Mouse (Mus musculus) hindbrain, embryonic 13.5 days (tissue): ENCODE results near the gene Timm10b. TPM values are rescaled to one million over a fixed set of nuclear protein-coding genes. Genes with fewer than 3 reads are reported as not detected.

Source experiments
- ATAC-seq: fragments of 200-750 bp; cut with Nextera tagmentation; 2 replicates; pipeline ENCODE4 v1.8.0; 2017; ENCODE audit warnings: moderate TSS enrichment; ENCODE audit not compliant: low FRiP score
- H3K27ac ChIP-seq: fragments of 300-500 bp; sonication (generic); 2 replicates; pipeline ENCODE4 v1.5.1; 2015; ENCODE audit warnings: inconsistent platforms, mild to moderate bottlenecking, moderate library complexity
- H3K27me3 ChIP-seq: fragments of 300-500 bp; sonication (generic); 2 replicates; pipeline ENCODE4 v1.6.1; 2015; ENCODE audit warnings: mild to moderate bottlenecking, inconsistent platforms
- H3K36me3 ChIP-seq: fragments of 300-500 bp; sonication (generic); 2 replicates; pipeline ENCODE4 v1.6.1; 2015; ENCODE audit warnings: mild to moderate bottlenecking, inconsistent platforms
- H3K4me1 ChIP-seq: fragments of 300-500 bp; sonication (generic); replicated peaks from 2 replicates; pipeline ENCODE4 v1.6.1; 2015; ENCODE audit warnings: inconsistent platforms
- H3K4me2 ChIP-seq: fragments of 300-500 bp; sonication (generic); 2 replicates; pipeline ENCODE4 v1.6.1; 2015; ENCODE audit warnings: inconsistent platforms, mild to moderate bottlenecking, moderate library complexity
- H3K4me3 ChIP-seq: fragments of 300-500 bp; sonication (generic); 2 replicates; pipeline ENCODE4 v1.5.1; 2015; ENCODE audit warnings: mild to moderate bottlenecking, inconsistent platforms
- H3K9ac ChIP-seq: fragments of 300-500 bp; sonication (generic); 2 replicates; pipeline ENCODE4 v1.6.1; 2015; ENCODE audit warnings: mild to moderate bottlenecking, inconsistent platforms
- H3K9me3 ChIP-seq: fragments of 300-500 bp; sonication (generic); 2 replicates; pipeline ENCODE4 v1.6.1; 2016; ENCODE audit warnings: inconsistent platforms
- WGBS: fragments of 180-500 bp; shearing (Covaris S2); methylation state at CpG from one replicate; pipeline ENCODE4 v1.1.7; 2015; 5-methylcytosine and 5-hydroxymethylcytosine counted together
- polyA plus RNA-seq: library from polyadenylated mRNA; unstranded; fragments of >200 nt; fragmentation: Nextera tagmentation; extraction: Ambion mirVana; gene quantifications from 2 replicates; pipeline ENCODE4 v1.2.1, GENCODE M21; 2015

Gene Timm10b
- polyA plus RNA-seq, 1 experiment from 2014 or later, result 157 TPM

GRCm38 (mm10) chr7:105625397-105625796, 14.5 kb upstream of the Timm10b start:
- H3K9ac ChIP-seq, result no peak overlapping the region
- H3K4me3 ChIP-seq, result no peak overlapping the region
- peaks cover 26% of the 10 kb centered on the region for H3K4me1 ChIP-seq
- H3K27me3 ChIP-seq, result no peaks in the 10 kb centered on the region
- H3K4me2 ChIP-seq, result no peak overlapping the region
- ATAC-seq, result no peak
- H3K27ac ChIP-seq, result no peak overlapping the region
- WGBS, result 74% methylated on average over 6 of the region's 6 CpGs
- no peaks in the 10 kb centered on the region for H3K9me3 ChIP-seq
- peaks cover 53% of the 10 kb centered on the region for H3K36me3 ChIP-seq

DNA sequence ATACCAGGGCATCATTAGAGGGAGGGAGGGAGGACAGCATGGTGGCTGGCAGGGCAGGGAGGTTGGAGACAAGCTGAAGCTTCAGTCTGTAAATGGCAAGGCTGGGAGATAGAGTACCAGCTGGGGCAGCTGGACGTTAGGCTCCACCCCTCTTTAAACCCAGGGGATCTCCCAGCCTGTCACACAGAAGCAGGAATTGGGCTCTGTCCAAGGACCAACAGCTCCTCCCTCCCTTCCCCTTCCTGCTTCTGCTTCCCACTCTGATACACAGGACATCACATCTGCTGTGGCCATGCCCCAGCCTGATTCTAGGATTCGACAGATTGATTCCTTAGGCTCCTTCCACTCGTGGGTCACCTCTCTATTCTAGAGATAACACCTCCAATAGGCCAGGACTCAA, 11.2 kb upstream of the Timm10b start:
- H3K27ac ChIP-seq, result peak overlapping the region; percentile 76
- ATAC-seq, result peak; percentile 27; the same call in 1 of the 2 replicates
- no peaks in the 10 kb centered on the region for H3K9me3 ChIP-seq
- peaks cover 21% of the 10 kb centered on the region for H3K36me3 ChIP-seq
- 0 out of 2 replicates have a peak overlapping the region, but pooled peaks have one; percentile 9 for H3K9ac ChIP-seq
- WGBS, result 22% methylated on average over 3 of the region's 3 CpGs
- no peak overlapping the region for H3K4me2 ChIP-seq
- peaks cover 50% of the 10 kb centered on the region for H3K4me1 ChIP-seq
- H3K4me3 ChIP-seq, result no peak overlapping the region
- H3K27me3 ChIP-seq, result no peaks in the 10 kb centered on the region

DNA sequence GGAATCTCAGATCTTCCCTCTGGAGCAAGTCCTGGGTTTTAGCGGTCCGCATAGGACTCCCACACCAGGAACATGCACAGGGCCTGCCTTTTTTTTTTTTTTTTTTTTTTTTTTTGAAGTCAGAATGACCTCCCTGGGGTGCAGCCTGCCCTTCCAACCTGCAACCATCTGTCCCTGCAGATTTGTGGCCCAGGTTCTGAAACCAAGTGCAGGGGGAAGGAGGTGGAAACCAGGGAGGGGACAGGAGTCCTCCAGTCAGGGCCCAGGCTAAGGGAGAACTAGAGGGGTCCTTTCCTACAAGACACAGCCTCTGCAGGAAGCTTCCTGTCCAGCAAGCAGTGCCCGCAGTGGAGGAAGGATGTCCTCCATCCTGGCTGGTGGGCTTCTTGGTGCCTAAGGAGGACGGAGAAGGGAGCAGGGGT, 7.3 kb upstream of the Timm10b start:
- H3K4me2 ChIP-seq, result peak overlapping the region; percentile 78
- H3K4me3 ChIP-seq, result peak overlapping the region; percentile 84
- WGBS, result 21% methylated on average over 4 of the region's 4 CpGs
- H3K4me1 ChIP-seq, result peaks cover 66% of the 10 kb centered on the region
- H3K36me3 ChIP-seq, result peaks cover 20% of the 10 kb centered on the region
- peak overlapping the region; percentile 93 for H3K27ac ChIP-seq
- peak; percentile 17 for ATAC-seq
- peak overlapping the region; percentile 93 for H3K9ac ChIP-seq
- 0 out of 2 replicates have a peak, but pooled peaks cover 4% of the 10 kb centered on the region for H3K27me3 ChIP-seq
- H3K9me3 ChIP-seq, result no peaks in the 10 kb centered on the region

GRCm38 (mm10) chr7:105633127-105633800, 6.6 kb upstream of the Timm10b start, which contains the start of gene Trim3:
TSS of gene Trim3 (minus strand) at chr7:105633571.
- peak within 1 kb of the TSS; percentile 78 for H3K4me2 ChIP-seq
- peak within 1 kb of the TSS; percentile 93 for H3K27ac ChIP-seq
- H3K36me3 ChIP-seq, result peaks cover 26% of the 10 kb centered on the region
- WGBS, result under 1% methylated on average over 45 of the region's 71 CpGs
- peak within 1 kb of the TSS; percentile 84 for H3K4me3 ChIP-seq
- ATAC-seq, result peak; percentile 87
- H3K27me3 ChIP-seq, result 0 out of 2 replicates have a peak, but pooled peaks cover 4% of the 10 kb centered on the region
- H3K9me3 ChIP-seq, result no peaks in the 10 kb centered on the region
- H3K9ac ChIP-seq, result peak within 1 kb of the TSS; percentile 93
- H3K4me1 ChIP-seq, result peaks cover 65% of the 10 kb centered on the region

DNA sequence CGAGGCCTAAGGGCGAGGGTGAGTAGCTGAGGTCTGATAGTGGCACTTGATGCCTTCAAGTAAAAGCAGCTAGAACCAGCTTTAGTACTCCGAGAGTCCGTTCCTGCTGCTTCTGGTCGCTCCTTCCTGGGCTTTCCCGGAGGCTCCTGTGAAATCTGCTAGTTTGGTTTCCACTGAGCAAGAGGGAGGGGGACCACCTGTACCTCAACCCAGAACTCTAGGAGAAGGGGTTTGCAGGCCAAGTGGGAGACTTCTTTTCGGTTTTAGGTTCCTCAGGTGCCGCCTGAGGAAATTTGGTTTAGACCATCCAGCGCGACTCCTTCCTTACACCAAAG, 6.1 kb upstream of the Timm10b start:
- Histone ChIP-seq H3K27ac (peak overlapping the region; percentile 93), H3K9me3 (no peaks in the 10 kb centered on the region), H3K4me3 (peak overlapping the region; percentile 84), H3K4me1 (peaks cover 63% of the 10 kb centered on the region), H3K36me3 (peaks cover 26% of the 10 kb centered on the region), H3K9ac (peak overlapping the region; percentile 93), H3K4me2 (peak overlapping the region; percentile 78), H3K27me3 (0 out of 2 replicates have a peak, but pooled peaks cover 4% of the 10 kb centered on the region)
- ATAC-seq, result no peak
- 6% methylated on average over 10 of the region's 10 CpGs for WGBS

- no peaks in the 10 kb centered on the region for H3K9me3 ChIP-seq
- 0 out of 2 replicates have a peak, but pooled peaks cover 4% of the 10 kb centered on the region for H3K27me3 ChIP-seq
- H3K4me3 ChIP-seq, result peak overlapping the region; percentile 84; the same call in 1 of the 2 replicates
- peak overlapping the region; percentile 40 for H3K9ac ChIP-seq
- ATAC-seq, result no peak
- H3K4me1 ChIP-seq, result peaks cover 63% of the 10 kb centered on the region
- peak overlapping the region; percentile 93 for H3K27ac ChIP-seq
- peaks cover 26% of the 10 kb centered on the region for H3K36me3 ChIP-seq
- H3K4me2 ChIP-seq, result peak overlapping the region; percentile 78
- WGBS, result 52% methylated on average over 9 of the region's 9 CpGs
These were observed 5.5 kb upstream of the Timm10b start for GRCm38 (mm10) chr7:105634272-105634920.

DNA sequence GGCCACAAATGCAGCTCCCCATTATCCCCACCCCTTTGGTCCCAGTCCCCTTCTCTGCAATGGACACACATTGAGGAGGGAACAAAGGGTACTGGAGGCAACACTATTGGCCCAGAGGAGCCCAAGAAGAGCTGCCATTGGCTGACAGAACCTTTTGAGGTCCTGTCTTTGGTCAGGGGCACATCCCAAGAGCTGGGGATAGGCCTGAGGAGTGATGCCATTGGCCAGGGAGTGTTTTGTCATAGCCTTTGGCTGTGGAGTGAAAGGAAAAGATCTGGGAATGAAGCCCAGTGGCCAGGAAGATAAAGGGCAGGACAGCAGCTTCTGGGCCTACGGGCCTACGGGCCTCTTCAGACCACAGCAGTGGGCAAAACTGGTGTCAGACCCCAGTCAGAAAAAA, 4.1 kb upstream of the Timm10b start:
- Histone ChIP-seq H3K27ac (peak overlapping the region; percentile 93), H3K4me3 (no peak overlapping the region), H3K4me1 (peaks cover 57% of the 10 kb centered on the region), H3K9me3 (no peaks in the 10 kb centered on the region), H3K36me3 (peaks cover 26% of the 10 kb centered on the region), H3K9ac (no peak overlapping the region), H3K4me2 (no peak overlapping the region), H3K27me3 (0 out of 2 replicates have a peak, but pooled peaks cover 4% of the 10 kb centered on the region)
- 87% methylated on average over 2 of the region's 2 CpGs for WGBS
- ATAC-seq, result no peak

DNA sequence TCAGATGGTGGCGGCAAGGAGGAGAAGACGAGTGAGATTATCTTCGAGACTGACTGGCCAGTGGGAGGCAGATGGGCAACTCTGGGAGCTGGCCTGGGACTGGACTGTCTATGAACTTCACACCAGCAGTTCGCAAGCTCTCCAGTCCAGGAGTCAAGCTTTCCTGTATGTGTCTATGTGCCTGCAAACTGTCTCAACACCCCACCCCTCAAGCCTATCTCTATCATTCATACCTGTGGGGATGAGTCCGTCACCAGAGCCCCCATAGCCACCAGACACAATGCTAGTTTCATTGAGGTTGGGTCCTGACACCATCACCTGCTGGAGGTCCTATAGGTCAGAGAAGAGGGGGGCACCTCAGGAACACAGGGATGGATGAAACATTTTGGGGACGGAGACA, 1.1 kb upstream of the Timm10b start:
- H3K4me2 ChIP-seq, result no peak overlapping the region
- whole genome bisulfite sequencing, result 94% methylated on average over 6 of the region's 6 CpGs

GRCm38 (mm10) chr7:105639304-105639703, 552 bp upstream of the Timm10b start:
- no peak for ATAC-seq
- Histone ChIP-seq H3K36me3 (peaks cover 37% of the 10 kb centered on the region), H3K9me3 (no peaks in the 10 kb centered on the region), H3K4me1 (peaks cover 45% of the 10 kb centered on the region), H3K27me3 (0 out of 2 replicates have a peak, but pooled peaks cover 4% of the 10 kb centered on the region), H3K4me2 (peak overlapping the region; percentile 95), H3K27ac (no peak overlapping the region), H3K4me3 (peak overlapping the region; percentile 68), H3K9ac (peak overlapping the region; percentile 88)
- 75% methylated on average over 9 of the region's 9 CpGs for WGBS

More for the DNA sequence above, 1.1 kb upstream of the Timm10b start:
- Histone ChIP-seq H3K9ac (no peak overlapping the region), H3K4me3 (no peak overlapping the region), H3K36me3 (peaks cover 32% of the 10 kb centered on the region), H3K27me3 (0 out of 2 replicates have a peak, but pooled peaks cover 4% of the 10 kb centered on the region), H3K9me3 (no peaks in the 10 kb centered on the region), H3K27ac (no peak overlapping the region), H3K4me1 (peaks cover 50% of the 10 kb centered on the region)
- no peak for ATAC-seq

- Histone ChIP-seq H3K4me2 (peak within 1 kb of the TSS; percentile 95), H3K9ac (peak within 1 kb of the TSS; percentile 88), H3K27me3 (0 out of 2 replicates have a peak, but pooled peaks cover 4% of the 10 kb centered on the region), H3K36me3 (peaks cover 42% of the 10 kb centered on the region), H3K4me1 (peaks cover 37% of the 10 kb centered on the region), H3K27ac (peak within 1 kb of the TSS; percentile 90), H3K4me3 (peak within 1 kb of the TSS; percentile 68), H3K9me3 (no peaks in the 10 kb centered on the region)
- WGBS, result under 1% methylated on average over 45 of the region's 45 CpGs
- ATAC-seq, result peak; percentile 96
These were observed 507 bp downstream of the Timm10b start, which contains the start of the genes Arfip2 and Gm45799 for GRCm38 (mm10) chr7:105640233-105640893. TSS of gene Arfip2 (minus strand) at chr7:105640416. TSS of gene Gm45799 (plus strand) at chr7:105640552.

DNA sequence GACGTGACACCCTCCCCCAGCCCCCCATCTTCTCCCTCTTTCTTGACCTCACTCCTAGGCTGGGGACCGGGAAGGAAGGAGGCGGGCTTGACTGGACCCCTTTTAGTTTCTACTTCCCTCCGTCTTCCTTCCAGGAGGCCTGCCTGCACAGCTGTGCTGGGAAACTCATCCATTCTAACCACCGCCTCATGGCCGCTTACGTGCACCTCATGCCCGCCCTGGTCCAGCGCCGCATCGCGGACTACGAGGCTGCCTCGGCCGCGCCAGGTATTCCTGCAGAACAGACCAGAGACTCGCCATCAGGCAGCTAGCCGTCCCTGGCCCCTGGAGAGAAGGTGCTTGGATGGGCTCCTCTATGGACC, 1.0 kb downstream of the Timm10b start:
- H3K9me3 ChIP-seq, result no peaks in the 10 kb centered on the region
- peaks cover 39% of the 10 kb centered on the region for H3K36me3 ChIP-seq
- H3K27ac ChIP-seq, result peak overlapping the region; percentile 90
- peaks cover 32% of the 10 kb centered on the region for H3K4me1 ChIP-seq
- WGBS, result under 1% methylated on average over 18 of the region's 18 CpGs
- peak overlapping the region; percentile 94 for H3K4me2 ChIP-seq
- peak overlapping the region; percentile 68 for H3K4me3 ChIP-seq
- ATAC-seq, result no peak; the same call in 1 of the 2 replicates
- H3K9ac ChIP-seq, result peak overlapping the region; percentile 88
- 0 out of 2 replicates have a peak, but pooled peaks cover 3% of the 10 kb centered on the region for H3K27me3 ChIP-seq

DNA sequence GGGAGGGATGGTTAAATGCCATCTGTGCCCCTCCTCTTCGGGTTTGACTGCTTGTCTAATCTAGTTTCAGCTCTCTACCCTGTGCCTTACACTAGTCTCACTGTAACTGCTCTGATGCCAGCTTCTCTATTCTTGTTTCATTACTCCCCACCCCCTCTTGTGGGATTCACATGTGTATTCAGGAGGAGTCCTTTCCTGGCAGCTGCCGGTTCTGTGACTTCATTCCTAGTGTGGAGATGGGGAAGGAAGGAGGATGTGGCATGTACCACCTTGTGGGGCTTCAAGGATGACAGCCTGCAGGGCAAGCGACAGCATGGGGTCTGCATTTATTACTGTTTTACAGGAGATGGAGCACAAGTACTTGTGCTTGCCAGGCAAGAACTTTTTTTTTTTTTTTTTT, 2.1 kb downstream of the Timm10b start:
- Histone ChIP-seq H3K4me2 (peak overlapping the region; percentile 94), H3K4me1 (peaks cover 29% of the 10 kb centered on the region), H3K4me3 (peak overlapping the region; percentile 68; the same call in 1 of the 2 replicates), H3K27me3 (no peaks in the 10 kb centered on the region), H3K9me3 (no peaks in the 10 kb centered on the region), H3K36me3 (peaks cover 29% of the 10 kb centered on the region), H3K9ac (peak overlapping the region; percentile 88), H3K27ac (no peak overlapping the region)
- ATAC-seq, result no peak
- WGBS, result 83% methylated on average over 3 of the region's 3 CpGs
